Mouse (Mus musculus): ENCODE data around the gene Rgl3.

GRCm38 (mm10) chr9:21948790-21949189, 40.5 kb downstream of the Rgl3 start:
- TF ChIP-seq POLR2A (IDR thresholded peaks at IDR 0.05; ENCODE audit: low read depth, low read length), result no peak
- TF ChIP-seq CTCF (IDR thresholded peaks at IDR 0.05; ENCODE audit: extremely low read depth, insufficient read length, insufficient replicate concordance, low read depth, low read length), result no peak
